Mouse (Mus musculus) hindbrain, embryonic 14.5 days (tissue): ENCODE data around the gene Mrpl49. TPM values are rescaled to one million over a fixed set of nuclear protein-coding genes. Genes with fewer than 3 reads are reported as not detected.
A peak's percentile ranks its signal among the peaks of the same experiment; 100 is the strongest.

ENCODE experiments used
- ATAC-seq: fragments of 200-750 bp; cut with Nextera tagmentation; 2 replicates; pipeline ENCODE4 v1.8.0; 2017; ENCODE audit warnings: moderate number of reproducible peaks, mild to moderate bottlenecking, moderate TSS enrichment, moderate library complexity; ENCODE audit not compliant: low FRiP score
- DNase-seq: peaks from one replicate; pipeline ENCODE4 v3.0.0-alpha.2; 2015; ENCODE audit warnings: low spot score
- H3K27ac ChIP-seq: fragments of 300-500 bp; sonication (generic); 2 replicates; pipeline ENCODE4 v1.5.1; 2014; ENCODE audit warnings: mild to moderate bottlenecking, moderate library complexity
- H3K27me3 ChIP-seq: fragments of 300-500 bp; sonication (generic); 2 replicates; pipeline ENCODE4 v1.6.1; 2014; ENCODE audit warnings: mild to moderate bottlenecking, low read length, mixed read lengths; ENCODE audit not compliant: control insufficient read depth, insufficient read depth
- H3K36me3 ChIP-seq: fragments of 300-500 bp; sonication (generic); replicated peaks from 2 replicates; pipeline ENCODE4 v1.6.1; 2014; ENCODE audit not compliant: control insufficient read depth, insufficient read depth
- H3K4me1 ChIP-seq: fragments of 300-500 bp; sonication (generic); replicated peaks from 2 replicates; pipeline ENCODE4 v1.6.1; 2014; ENCODE audit warnings: antibody characterized with exemption, low read length, mixed read lengths; ENCODE audit not compliant: control insufficient read depth, insufficient read depth
- H3K4me2 ChIP-seq: fragments of 300-500 bp; sonication (generic); replicated peaks from 2 replicates; pipeline ENCODE4 v1.6.1; 2014; ENCODE audit warnings: mild to moderate bottlenecking, moderate library complexity
- H3K4me3 ChIP-seq: fragments of 300-500 bp; sonication (generic); replicated peaks from 2 replicates; pipeline ENCODE4 v1.5.1; 2014; ENCODE audit warnings: mild to moderate bottlenecking, low read length
- H3K9ac ChIP-seq: fragments of 300-500 bp; sonication (generic); 2 replicates; pipeline ENCODE4 v1.6.1; 2014
- H3K9me3 ChIP-seq: fragments of 300-500 bp; sonication (generic); 2 replicates; pipeline ENCODE4 v1.6.1; 2016; ENCODE audit warnings: low read length; ENCODE audit not compliant: control insufficient read depth
- WGBS: fragments of 180-500 bp; shearing (Covaris S2); extraction: QIAGEN DNeasy Blood & Tissue Kit; methylation state at CpG from one replicate; pipeline ENCODE4 v1.1.7; 2014; 5-methylcytosine and 5-hydroxymethylcytosine counted together
- polyA plus RNA-seq: library from polyadenylated mRNA; unstranded; fragments of >200 nt; fragmentation: Nextera tagmentation; extraction: Ambion mirVana; gene quantifications from 2 replicates; pipeline ENCODE4 v1.2.1, GENCODE M21; 2014

Mrpl49 gene
- polyA plus RNA-seq = 64.2 and 64.5 TPM in 2 replicates

GRCm38 (mm10) chr19:6057313-6058096 lies at the start of gene Mrpl49, which contains the start of gene Fau:
Gene Mrpl49 (minus strand): TSS chr19:6057785.
Gene Fau (plus strand): TSS chr19:6057844.
- Histone ChIP-seq H3K9me3 (no peaks in the 10 kb centered on the region), H3K4me3 (peak within 1 kb of the TSS; percentile 52), H3K9ac (peak within 1 kb of the TSS; percentile 85), H3K27me3 (no peaks in the 10 kb centered on the region), H3K36me3 (peaks cover 48% of the 10 kb centered on the region), H3K4me1 (peaks cover 31% of the 10 kb centered on the region), H3K27ac (peak within 1 kb of the TSS; percentile 78), H3K4me2 (peak within 1 kb of the TSS; percentile 85)
- WGBS = under 1% methylated on average over 60 of the region's 63 CpGs
- ATAC-seq (peak; percentile 87), DNase-seq (peak; percentile 100)

GRCm38 (mm10) chr19:6105586-6105985 lies 48.0 kb upstream of the Mrpl49 start, which contains the start of gene Naaladl1:
Gene Naaladl1 (plus strand): TSS chr19:6105782.
- H3K4me3 ChIP-seq = no peak within 1 kb of the TSS
- no peaks in the 10 kb centered on the region for H3K9me3 ChIP-seq
- H3K4me2 ChIP-seq = no peak within 1 kb of the TSS
- WGBS = 83% methylated on average over 7 of the region's 7 CpGs
- H3K27ac ChIP-seq = no peak within 1 kb of the TSS
- no peak within 1 kb of the TSS; the same call in 1 of the 2 replicates for H3K9ac ChIP-seq
- no peaks in the 10 kb centered on the region for H3K4me1 ChIP-seq
- ATAC-seq (no peak), DNase-seq (no peak)
- H3K27me3 ChIP-seq = no peaks in the 10 kb centered on the region
- H3K36me3 ChIP-seq = no peaks in the 10 kb centered on the region

GRCm38 (mm10) chr19:6104476-6104875 lies 46.9 kb upstream of the Mrpl49 start:
- Histone ChIP-seq H3K27me3 (no peaks in the 10 kb centered on the region), H3K4me1 (no peaks in the 10 kb centered on the region), H3K4me2 (no peak overlapping the region), H3K36me3 (no peaks in the 10 kb centered on the region), H3K9me3 (no peaks in the 10 kb centered on the region), H3K9ac (no peak overlapping the region), H3K4me3 (no peak overlapping the region), H3K27ac (no peak overlapping the region)
- 88% methylated on average over 4 of the region's 4 CpGs for WGBS
- DNase-seq (no peak), ATAC-seq (no peak)

GRCm38 (mm10) chr19:6102169-6102853 lies 44.7 kb upstream of the Mrpl49 start:
- WGBS = 81% methylated on average over 6 of the region's 6 CpGs
- H3K27me3 ChIP-seq = no peaks in the 10 kb centered on the region
- DNase-seq = no peak
- no peaks in the 10 kb centered on the region for H3K36me3 ChIP-seq
- H3K27ac ChIP-seq = no peak overlapping the region
- H3K9me3 ChIP-seq = no peaks in the 10 kb centered on the region
- H3K4me2 ChIP-seq = no peak overlapping the region
- H3K4me3 ChIP-seq = no peak overlapping the region
- no peaks in the 10 kb centered on the region for H3K4me1 ChIP-seq
- H3K9ac ChIP-seq = no peak overlapping the region
- no peak for ATAC-seq

GRCm38 (mm10) chr19:6101186-6101585 lies 43.6 kb upstream of the Mrpl49 start:
- no peak for ATAC-seq
- no peaks in the 10 kb centered on the region for H3K9me3 ChIP-seq
- H3K27me3 ChIP-seq = no peaks in the 10 kb centered on the region
- no peak overlapping the region for H3K27ac ChIP-seq
- 50% methylated on average over 6 of the region's 6 CpGs for WGBS
- H3K4me3 ChIP-seq = no peak overlapping the region
- H3K4me2 ChIP-seq = no peak overlapping the region
- H3K9ac ChIP-seq = no peak overlapping the region
- H3K36me3 ChIP-seq = no peaks in the 10 kb centered on the region
- DNase-seq = no peak
- H3K4me1 ChIP-seq = no peaks in the 10 kb centered on the region

- no peaks in the 10 kb centered on the region for H3K27me3 ChIP-seq
- no peaks in the 10 kb centered on the region for H3K9me3 ChIP-seq
- WGBS = 86% methylated on average over 3 of the region's 3 CpGs
- H3K9ac ChIP-seq = no peak overlapping the region
- H3K4me1 ChIP-seq = no peaks in the 10 kb centered on the region
- no peak overlapping the region for H3K4me2 ChIP-seq
- no peak overlapping the region for H3K4me3 ChIP-seq
- DNase-seq (no peak), ATAC-seq (no peak)
- H3K36me3 ChIP-seq = no peaks in the 10 kb centered on the region
- no peak overlapping the region for H3K27ac ChIP-seq
Measured at GRCm38 (mm10) chr19:6097847-6098246, 40.3 kb upstream of the Mrpl49 start.

- Histone ChIP-seq H3K27ac (no peak within 1 kb of the TSS), H3K9me3 (no peaks in the 10 kb centered on the region), H3K36me3 (peaks cover 7% of the 10 kb centered on the region; the same call in 1 of the 2 replicates), H3K9ac (no peak within 1 kb of the TSS), H3K27me3 (no peaks in the 10 kb centered on the region), H3K4me1 (no peaks in the 10 kb centered on the region), H3K4me2 (no peak within 1 kb of the TSS), H3K4me3 (no peak within 1 kb of the TSS)
- 91% methylated on average over 7 of the region's 7 CpGs for WGBS
- no peak for DNase-seq
- no peak for ATAC-seq
Measured at GRCm38 (mm10) chr19:6094119-6094518, 36.5 kb upstream of the Mrpl49 start, which contains the start of gene AC131692.1. Gene AC131692.1 (plus strand): TSS chr19:6094419.

- Histone ChIP-seq H3K4me2 (no peak overlapping the region), H3K9me3 (no peaks in the 10 kb centered on the region), H3K9ac (no peak overlapping the region), H3K27me3 (no peaks in the 10 kb centered on the region), H3K27ac (no peak overlapping the region), H3K4me3 (no peak overlapping the region), H3K4me1 (peaks cover 9% of the 10 kb centered on the region), H3K36me3 (peaks cover 7% of the 10 kb centered on the region; the same call in 1 of the 2 replicates)
- 96% methylated on average over 13 of the region's 13 CpGs for WGBS
- DNase-seq (no peak), ATAC-seq (no peak)
Measured at GRCm38 (mm10) chr19:6088841-6089240, 31.3 kb upstream of the Mrpl49 start.

- H3K4me1 ChIP-seq = peaks cover 14% of the 10 kb centered on the region
- no peak overlapping the region; the same call in 1 of the 2 replicates for H3K9ac ChIP-seq
- DNase-seq = peak; percentile 62
- H3K27ac ChIP-seq = no peak overlapping the region
- WGBS = 0% methylated on average over 17 of the region's 17 CpGs
- H3K4me2 ChIP-seq = peak overlapping the region; percentile 92
- H3K27me3 ChIP-seq = no peaks in the 10 kb centered on the region
- peak; percentile 71 for ATAC-seq
- H3K4me3 ChIP-seq = peak overlapping the region; percentile 47
- no peaks in the 10 kb centered on the region for H3K9me3 ChIP-seq
- peaks cover 25% of the 10 kb centered on the region for H3K36me3 ChIP-seq
Measured at GRCm38 (mm10) chr19:6085417-6085879, 27.9 kb upstream of the Mrpl49 start.
